Mouse (Mus musculus) myocyte (in vitro differentiated cells): ENCODE data around the gene Bad.
"Not testable (repeated sequence)": the region's sequence is repeated elsewhere in the genome, so short reads cannot be mapped to it uniquely, and the experiment has no call there.

Source experiments
- CEBPB ChIP-seq: IDR thresholded peaks from 2 replicates; pipeline ENCODE4 v1.6.1; 2011; ENCODE audit warnings: mild to moderate bottlenecking, moderate library complexity; ENCODE audit not compliant: poor library complexity, insufficient read depth, severe bottlenecking
- E2F4 ChIP-seq: IDR thresholded peaks from one replicate; pipeline ENCODE4 v1.6.1; 2011; ENCODE audit warnings: mild to moderate bottlenecking, control low read depth, moderate library complexity; ENCODE audit not compliant: insufficient read depth
- MAX ChIP-seq: IDR thresholded peaks from one replicate; pipeline ENCODE4 v1.6.1; 2011; ENCODE audit warnings: low read depth, mild to moderate bottlenecking, control low read depth
- MYOD1 ChIP-seq, 3 experiments: IDR thresholded peaks; one replicate each; pipeline ENCODE4 v1.6.1; 2011; ENCODE audit warnings: control low read depth in 2 of 3, low read depth in 2 of 3, mild to moderate bottlenecking in 2 of 3, moderate library complexity in 1 of 3; ENCODE audit not compliant: insufficient read length in 2 of 3, control insufficient read depth in 1 of 3
- MYOG ChIP-seq, 3 experiments: IDR thresholded peaks; one replicate each; pipeline ENCODE4 v1.6.1; 2011; ENCODE audit warnings: control low read depth in 2 of 3, low read depth in 2 of 3, mild to moderate bottlenecking in 2 of 3; ENCODE audit not compliant: insufficient read length in 2 of 3, control insufficient read depth in 1 of 3, insufficient read depth in 1 of 3
- POLR2A ChIP-seq: IDR thresholded peaks from one replicate; pipeline ENCODE4 v1.6.1; 2011; ENCODE audit warnings: low read depth, mild to moderate bottlenecking, control low read depth, moderate library complexity; ENCODE audit not compliant: insufficient read length
- POLR2AphosphoS2 ChIP-seq: IDR thresholded peaks from one replicate; pipeline ENCODE4 v1.6.1; 2011; ENCODE audit warnings: low read depth, control low read depth; ENCODE audit not compliant: insufficient read length
- REST ChIP-seq: IDR thresholded peaks from one replicate; pipeline ENCODE4 v1.6.1; 2011; ENCODE audit warnings: mild to moderate bottlenecking, control low read depth, moderate library complexity; ENCODE audit not compliant: insufficient read depth, insufficient read length
- SRF ChIP-seq: IDR thresholded peaks from one replicate; pipeline ENCODE4 v1.6.1; 2011; ENCODE audit warnings: low read depth; ENCODE audit not compliant: control insufficient read depth, insufficient read length
- TCF12 ChIP-seq: IDR thresholded peaks from one replicate; pipeline ENCODE4 v1.6.1; 2011; ENCODE audit warnings: mild to moderate bottlenecking, control low read depth; ENCODE audit not compliant: poor library complexity, insufficient read depth, severe bottlenecking
- USF1 ChIP-seq: IDR thresholded peaks from one replicate; pipeline ENCODE4 v1.6.1; 2011; ENCODE audit warnings: low read depth, mild to moderate bottlenecking, control low read depth, moderate library complexity

GRCm38 (mm10) chr19:6910306-6910705, 31.4 kb upstream of the Bad start:
- TF ChIP-seq POLR2A; MAX; TCF12; MYOD1 (IDR thresholded peaks at IDR 0.05; ENCODE audit: control insufficient read depth in 1 of 3, insufficient read length in 2 of 3, low read depth in 2 of 3); E2F4; USF1; POLR2AphosphoS2; MYOG (IDR thresholded peaks at IDR 0.05; ENCODE audit: control insufficient read depth in 1 of 3, insufficient read depth in 1 of 3, insufficient read length in 2 of 3, low read depth in 2 of 3); SRF; CEBPB; REST: not testable (repeated sequence)
